Mouse (Mus musculus): ENCODE results near the gene B9d1.

The B9d1 gene

GRCm38 (mm10) chr11:61489085-61489484 is 15.9 kb upstream of the B9d1 start:
- no peak for DNase-seq (ENCODE audit: low spot score)

GRCm38 (mm10) chr11:61489874-61490273 is 15.1 kb upstream of the B9d1 start:
- DNase-seq (ENCODE audit: low spot score) = no peak

GRCm38 (mm10) chr11:61490944-61491520 is 13.9 kb upstream of the B9d1 start:
- DNase-seq (ENCODE audit: low spot score) = no peak

GRCm38 (mm10) chr11:61492749-61493401 is 12.1 kb upstream of the B9d1 start:
- no peak for DNase-seq (ENCODE audit: low spot score)

GRCm38 (mm10) chr11:61493525-61494128 is 11.3 kb upstream of the B9d1 start:
- no peak for DNase-seq (ENCODE audit: low spot score)

- DNase-seq (ENCODE audit: low spot score) = no peak
Measured at GRCm38 (mm10) chr11:61494129-61494997, 10.6 kb upstream of the B9d1 start, which contains the start of gene Mapk7. TSS of gene Mapk7 (minus strand) at chr11:61494406.

GRCm38 (mm10) chr11:61495528-61495927 is 9.4 kb upstream of the B9d1 start:
- no peak for DNase-seq (ENCODE audit: low spot score)

GRCm38 (mm10) chr11:61497490-61497889 is 7.5 kb upstream of the B9d1 start:
- DNase-seq (ENCODE audit: low spot score) = no peak

- DNase-seq (ENCODE audit: low spot score) = no peak
Measured at GRCm38 (mm10) chr11:61498736-61499504, 6.0 kb upstream of the B9d1 start.

- no peak for DNase-seq (ENCODE audit: low spot score)
Measured at GRCm38 (mm10) chr11:61503933-61504332, 1.0 kb upstream of the B9d1 start.

- DNase-seq (ENCODE audit: low spot score) = no peak
Measured at GRCm38 (mm10) chr11:61514953-61515352, 10.0 kb downstream of the B9d1 start.

GRCm38 (mm10) chr11:61517971-61518370 is 13.0 kb downstream of the B9d1 start:
- DNase-seq (ENCODE audit: low spot score) = no peak

- DNase-seq (ENCODE audit: low spot score) = no peak
Measured at GRCm38 (mm10) chr11:61518871-61519270, 13.9 kb downstream of the B9d1 start.

- DNase-seq (ENCODE audit: low spot score) = no peak
Measured at GRCm38 (mm10) chr11:61519484-61520107, 14.7 kb downstream of the B9d1 start.

GRCm38 (mm10) chr11:61526872-61527271 is 21.9 kb downstream of the B9d1 start:
- peak; percentile 44 for DNase-seq (ENCODE audit: low spot score)

GRCm38 (mm10) chr11:61529268-61529713 is 24.3 kb downstream of the B9d1 start:
- DNase-seq (ENCODE audit: low spot score) = no peak

- DNase-seq (ENCODE audit: low spot score) = no peak
Measured at GRCm38 (mm10) chr11:61532820-61533219, 27.9 kb downstream of the B9d1 start.

- no peak for DNase-seq (ENCODE audit: low spot score)
Measured at GRCm38 (mm10) chr11:61533571-61533970, 28.6 kb downstream of the B9d1 start.

GRCm38 (mm10) chr11:61535530-61535929 is 30.6 kb downstream of the B9d1 start:
- no peak for DNase-seq (ENCODE audit: low spot score)

GRCm38 (mm10) chr11:61536952-61537351 is 32.0 kb downstream of the B9d1 start:
- no peak for DNase-seq (ENCODE audit: low spot score)

- DNase-seq (ENCODE audit: low spot score) = no peak
Measured at GRCm38 (mm10) chr11:61537362-61537761, 32.4 kb downstream of the B9d1 start.
